Mouse (Mus musculus) v-Abl transformed pro-B cells (cell line): ENCODE results near the gene Sh2b2.

Source experiments
- in situ Hi-C, 2 experiments: fragments of 400-800 bp; cut with MboI; formaldehyde crosslinking; loops; one replicate each; pipeline ENCODE4 v1.15.1; 2025; ENCODE audit not compliant: unreplicated experiment in 2 of 2

The Sh2b2 gene

GRCm38 (mm10) chr5:136198474-136199391 is 47.6 kb downstream of the Sh2b2 start, which contains the start of gene Prkrip1:
Gene Prkrip1, minus strand, starts transcription at chr5:136198963.
- in situ Hi-C loops, result loop anchor here (5.0 to 25.0 kb wide), 2 partner anchors 111 to 296 kb away; partner anchors contain the start of gene Rasa4 (in 1 of the 2)

- in situ Hi-C loops, result loop anchor here in 1 of 2 experiments (25.0 kb wide), 1 partner anchor 105 kb away; the partner anchor contains the start of gene Rasa4
Measured at GRCm38 (mm10) chr5:136191870-136192269, 54.5 kb downstream of the Sh2b2 start.

GRCm38 (mm10) chr5:136186723-136187122 is 59.6 kb downstream of the Sh2b2 start:
- in situ Hi-C loops, result loop anchor here (5.0 to 25.0 kb wide), 5 partner anchors 49 to 284 kb away; partner anchors contain the start of genes Zp3 (in 2 of the 2), Alkbh4 (in 1 of the 2), Lrwd1 (in 1 of the 2) and Rasa4 (in 1 of the 2)

- in situ Hi-C loops, result loop anchor here in 1 of 2 experiments (25.0 kb wide), 1 partner anchor 96 kb away; the partner anchor contains the start of gene Rasa4
Measured at GRCm38 (mm10) chr5:136183766-136184165, 62.6 kb downstream of the Sh2b2 start.

GRCm38 (mm10) chr5:136182830-136183229 is 63.5 kb downstream of the Sh2b2 start:
- in situ Hi-C loops, result loop anchor here in 1 of 2 experiments (25.0 kb wide), 1 partner anchor 96 kb away; the partner anchor contains the start of gene Rasa4

- in situ Hi-C loops, result loop anchor here in 1 of 2 experiments (25.0 kb wide), 1 partner anchor 95 kb away; the partner anchor contains the start of gene Rasa4
Measured at GRCm38 (mm10) chr5:136182049-136182448, 64.3 kb downstream of the Sh2b2 start.

- in situ Hi-C loops, result loop anchor here in 1 of 2 experiments (25.0 kb wide), 1 partner anchor 94 kb away; the partner anchor contains the start of gene Rasa4
Measured at GRCm38 (mm10) chr5:136181197-136181596, 65.2 kb downstream of the Sh2b2 start.

DNA sequence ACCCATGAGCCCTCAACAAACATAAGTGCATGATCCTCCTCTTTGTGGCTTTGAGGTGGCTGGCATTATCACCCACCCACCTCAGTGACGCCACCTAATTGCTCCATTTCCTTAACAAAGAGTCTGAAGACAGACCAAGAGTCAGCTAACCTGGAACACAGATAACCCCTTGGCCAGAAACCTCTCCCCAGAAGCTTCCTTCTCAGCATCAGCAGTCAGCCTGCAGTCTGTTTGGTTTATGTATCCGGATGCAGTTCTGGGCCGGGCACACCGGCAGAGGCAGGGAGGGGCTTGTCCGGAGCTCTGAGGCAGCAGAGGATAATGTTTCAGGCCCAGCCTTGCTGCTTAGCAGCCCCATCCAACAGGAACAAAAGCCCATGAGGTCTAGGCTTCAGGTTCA is 66.8 kb downstream of the Sh2b2 start:
- in situ Hi-C loops, result loop anchor here in 1 of 2 experiments (5.0 to 25.0 kb wide), 2 partner anchors 37 to 92 kb away; partner anchors contain the start of gene Rasa4

- in situ Hi-C loops, result loop anchor here in 1 of 2 experiments (25.0 kb wide), 1 partner anchor 1988 kb away; the partner anchor contains the start of genes Ap4m1, Cops6, Mcm7 and Zfp113
Measured at GRCm38 (mm10) chr5:136173606-136174463, 72.5 kb downstream of the Sh2b2 start.

- in situ Hi-C loops, result loop anchor here in 1 of 2 experiments (25.0 kb wide), 1 partner anchor 1989 kb away; the partner anchor contains the start of genes Ap4m1, Cops6, Mcm7 and Zfp113
Measured at GRCm38 (mm10) chr5:136172939-136173338, 73.4 kb downstream of the Sh2b2 start.

DNA sequence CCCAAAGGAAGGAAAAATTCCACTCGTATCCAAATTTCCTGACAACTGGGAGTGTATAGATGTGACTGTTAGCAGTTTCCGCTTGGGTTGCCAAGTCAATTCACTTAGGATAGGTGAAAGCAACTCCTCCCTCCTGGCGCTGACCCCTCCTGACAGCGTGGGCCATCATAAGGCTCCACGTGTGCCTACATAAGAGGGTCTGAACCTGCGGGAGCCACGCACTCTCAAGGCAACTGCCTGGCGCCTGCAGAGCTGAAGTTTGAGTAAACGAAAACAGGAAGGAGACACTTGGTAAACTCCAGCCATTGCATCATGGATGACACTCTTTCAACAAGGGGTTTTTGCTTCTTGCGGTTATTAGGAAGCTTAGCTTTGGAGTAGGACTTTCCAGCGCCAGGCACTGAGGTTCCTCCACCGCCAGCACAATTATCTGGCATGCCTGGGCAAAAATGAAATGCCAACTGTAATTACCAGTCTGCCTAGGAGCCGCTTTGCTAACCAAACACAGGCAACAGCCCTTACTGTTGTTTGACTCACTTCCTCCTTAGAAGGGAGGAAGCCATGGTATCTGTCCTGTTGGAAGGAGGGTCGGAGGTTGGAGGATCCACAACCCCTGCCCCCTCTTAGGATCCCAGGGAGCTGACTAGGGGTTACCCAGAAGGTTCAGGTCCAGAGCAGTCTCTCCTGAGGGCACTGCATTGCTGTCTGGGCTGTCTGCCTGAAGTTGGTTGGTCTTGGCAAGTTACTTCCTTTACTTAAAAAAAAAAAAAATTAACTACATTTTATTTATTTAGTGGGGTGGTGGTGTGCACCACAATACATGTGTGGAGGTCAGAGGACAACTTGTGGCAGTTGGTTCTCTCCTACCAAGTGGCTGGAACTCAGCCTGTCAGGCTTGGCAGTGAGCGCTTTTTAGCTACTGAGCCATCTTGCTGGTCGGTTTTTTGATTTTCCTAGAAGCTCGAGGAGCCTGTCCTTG is 74.7 kb downstream of the Sh2b2 start:
- in situ Hi-C loops, result loop anchor here in 1 of 2 experiments (25.0 kb wide), 1 partner anchor 1991 kb away; the partner anchor contains the start of genes Ap4m1, Cops6, Mcm7 and Zfp113

DNA sequence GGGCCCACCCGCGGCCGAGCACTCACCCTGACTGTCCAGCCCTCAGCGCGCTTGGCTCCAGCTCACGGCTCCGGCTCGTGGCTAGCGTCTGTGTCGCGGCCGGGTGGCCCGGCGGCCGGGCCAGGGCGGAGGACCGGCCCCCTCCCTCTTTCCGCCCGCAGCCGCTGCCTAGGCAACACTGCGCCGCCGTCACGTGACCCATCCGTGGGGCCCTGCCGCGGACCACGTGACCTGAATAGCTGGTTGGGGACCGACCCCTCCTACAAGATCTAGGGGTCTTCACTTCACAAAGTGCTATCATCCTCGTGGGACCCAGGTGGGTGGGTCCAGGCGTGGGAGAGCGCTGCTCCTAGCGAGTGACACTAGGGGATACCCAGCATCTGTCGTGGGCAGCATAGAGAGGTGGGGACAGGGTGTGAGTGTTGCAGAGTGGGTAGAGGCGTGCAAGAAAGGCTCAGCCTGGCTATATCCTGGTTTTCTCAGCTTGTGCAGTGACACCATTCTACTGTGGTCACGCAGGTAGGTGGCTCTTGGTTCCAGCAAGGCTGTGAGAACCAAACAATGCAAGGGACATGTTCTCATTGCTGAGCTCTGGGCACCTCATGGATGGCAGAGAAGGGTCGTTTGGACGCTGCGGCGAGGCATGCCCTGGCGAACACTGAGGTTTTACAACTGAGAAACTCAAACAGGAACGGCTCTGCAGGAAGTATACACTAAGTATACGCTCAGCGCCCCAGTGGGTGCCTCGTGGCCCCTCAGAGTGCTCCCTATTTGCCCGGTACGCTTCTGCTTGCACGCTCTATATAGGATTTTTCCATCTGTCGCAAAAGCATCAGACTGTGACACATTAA is 75.6 kb downstream of the Sh2b2 start, which contains the start of gene Orai2:
TSS of gene Orai2 (minus strand) at position 202 of the 851 bp plus-strand sequence.
- in situ Hi-C loops, result loop anchor here in 1 of 2 experiments (25.0 kb wide), 1 partner anchor 1992 kb away; the partner anchor contains the start of genes Ap4m1, Cops6, Mcm7 and Zfp113

- in situ Hi-C loops, result loop anchor here in 1 of 2 experiments (25.0 kb wide), 1 partner anchor 1992 kb away; the partner anchor contains the start of genes Ap4m1, Cops6, Mcm7 and Zfp113
Measured at GRCm38 (mm10) chr5:136169626-136170511, 76.5 kb downstream of the Sh2b2 start.
